Mouse (Mus musculus) heart, embryonic 11.5 days (tissue): ENCODE results near the gene Ptprcap. TPM values are rescaled to one million over a fixed set of nuclear protein-coding genes. Genes with fewer than 3 reads are reported as not detected.
"Not testable (repeated sequence)": the region's sequence is repeated elsewhere in the genome, so short reads cannot be mapped to it uniquely, and the experiment has no call there.

Source experiments
- ATAC-seq: fragments of 200-750 bp; cut with Nextera tagmentation; replicated peaks from 2 replicates; pipeline ENCODE4 v1.8.0; 2017; ENCODE audit warnings: moderate library complexity; ENCODE audit not compliant: insufficient number of reproducible peaks, low FRiP score, low TSS enrichment
- H3K27ac ChIP-seq: fragments of 300-500 bp; sonication (generic); 2 replicates; pipeline ENCODE4 v1.5.1; 2014; ENCODE audit warnings: mild to moderate bottlenecking, low read depth, low read length
- H3K27me3 ChIP-seq: fragments of 300-500 bp; sonication (generic); 2 replicates; pipeline ENCODE4 v1.6.1; 2014; ENCODE audit warnings: mild to moderate bottlenecking, low read length, mixed read lengths; ENCODE audit not compliant: control insufficient read depth, insufficient read depth
- H3K36me3 ChIP-seq: fragments of 300-500 bp; sonication (generic); 2 replicates; pipeline ENCODE4 v1.6.1; 2014; ENCODE audit warnings: mild to moderate bottlenecking, low read length, moderate library complexity, mixed read lengths; ENCODE audit not compliant: control insufficient read depth, insufficient read depth
- H3K4me1 ChIP-seq: fragments of 300-500 bp; sonication (generic); 2 replicates; pipeline ENCODE4 v1.6.1; 2014; ENCODE audit warnings: low read length; ENCODE audit not compliant: control insufficient read depth, insufficient read depth
- H3K4me2 ChIP-seq: fragments of 300-500 bp; sonication (generic); 2 replicates; pipeline ENCODE4 v1.6.1; 2014; ENCODE audit warnings: mild to moderate bottlenecking, moderate library complexity
- H3K4me3 ChIP-seq: fragments of 300-500 bp; sonication (generic); 2 replicates; pipeline ENCODE4 v1.5.1; 2014; ENCODE audit warnings: low read depth, low read length
- H3K9ac ChIP-seq: fragments of 300-500 bp; sonication (generic); 2 replicates; pipeline ENCODE4 v1.6.1; 2014; ENCODE audit warnings: mild to moderate bottlenecking, low read depth, low read length, moderate library complexity
- H3K9me3 ChIP-seq: fragments of 300-500 bp; sonication (generic); replicated peaks from 2 replicates; pipeline ENCODE4 v1.6.1; 2016; ENCODE audit warnings: low read length; ENCODE audit not compliant: control insufficient read depth
- WGBS: fragments of 180-500 bp; shearing (Covaris S2); extraction: QIAGEN DNeasy Blood & Tissue Kit; methylation state at CpG from one replicate; pipeline ENCODE4 v1.1.7; 2014; ENCODE audit not compliant: insufficient replicate concordance; 5-methylcytosine and 5-hydroxymethylcytosine counted together
- polyA plus RNA-seq: library from polyadenylated mRNA; unstranded; fragments of >200 nt; fragmentation: Nextera tagmentation; extraction: Ambion mirVana; gene quantifications from 2 replicates; pipeline ENCODE4 v1.2.1, GENCODE M21; 2014

Ptprcap gene
- polyA plus RNA-seq, 1 experiment from 2014 or later = 1.7 TPM

DNA sequence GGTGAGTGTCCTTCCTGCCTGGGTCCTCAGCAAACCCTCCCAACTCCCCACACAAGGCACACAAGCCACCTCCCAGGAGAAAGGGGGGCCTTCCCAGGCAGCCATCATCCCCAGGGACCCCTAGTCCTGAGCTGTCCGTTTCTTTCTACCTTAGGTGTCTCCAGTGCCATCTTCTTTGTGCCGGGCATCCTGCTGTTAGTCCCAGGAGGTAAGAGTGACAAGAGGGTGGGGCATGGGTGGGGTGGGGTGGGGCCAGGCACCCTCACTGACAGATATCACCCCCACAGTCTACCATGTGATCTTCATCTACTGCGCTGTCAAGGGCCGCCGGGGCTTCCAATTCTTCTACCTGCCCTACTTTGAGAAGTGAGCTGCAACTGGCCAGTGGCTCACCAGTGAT, 22.3 kb upstream of the Ptprcap start:
- no peak for ATAC-seq
- Histone ChIP-seq H3K27ac (no peak overlapping the region), H3K27me3 (no peaks in the 10 kb centered on the region), H3K9ac (no peak overlapping the region), H3K4me3 (no peak overlapping the region), H3K4me1 (peaks cover 15% of the 10 kb centered on the region), H3K36me3 (peaks cover 13% of the 10 kb centered on the region), H3K4me2 (peak overlapping the region; percentile 31), H3K9me3 (no peaks in the 10 kb centered on the region)
- WGBS = 80% methylated on average over 5 of the region's 5 CpGs

DNA sequence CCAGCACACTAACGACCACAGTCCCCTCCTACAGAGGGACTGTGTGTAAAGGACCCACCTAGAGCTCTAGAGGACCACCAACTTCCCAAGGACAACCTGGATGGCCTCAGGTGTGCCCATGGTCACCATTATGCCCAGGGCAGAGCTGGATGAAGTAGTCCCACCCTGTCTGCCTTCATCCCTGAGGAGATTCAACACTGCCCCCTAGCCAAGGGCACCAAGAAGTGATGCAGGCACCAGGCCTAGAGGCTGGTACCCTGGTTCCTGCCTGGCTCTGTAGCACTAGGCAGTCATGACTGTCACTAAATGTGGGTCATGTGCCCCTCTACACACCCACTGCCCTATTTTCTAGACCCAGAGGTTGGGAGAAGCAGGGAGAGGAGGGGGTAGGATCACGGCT, 21.6 kb upstream of the Ptprcap start:
- Histone ChIP-seq H3K4me1 (peaks cover 11% of the 10 kb centered on the region), H3K9me3 (no peaks in the 10 kb centered on the region), H3K27ac (no peak overlapping the region), H3K4me2 (no peak overlapping the region), H3K27me3 (no peaks in the 10 kb centered on the region), H3K4me3 (no peak overlapping the region), H3K9ac (no peak overlapping the region), H3K36me3 (peaks cover 13% of the 10 kb centered on the region)
- no peak for ATAC-seq
- 80% methylated on average over 2 of the region's 2 CpGs for WGBS

DNA sequence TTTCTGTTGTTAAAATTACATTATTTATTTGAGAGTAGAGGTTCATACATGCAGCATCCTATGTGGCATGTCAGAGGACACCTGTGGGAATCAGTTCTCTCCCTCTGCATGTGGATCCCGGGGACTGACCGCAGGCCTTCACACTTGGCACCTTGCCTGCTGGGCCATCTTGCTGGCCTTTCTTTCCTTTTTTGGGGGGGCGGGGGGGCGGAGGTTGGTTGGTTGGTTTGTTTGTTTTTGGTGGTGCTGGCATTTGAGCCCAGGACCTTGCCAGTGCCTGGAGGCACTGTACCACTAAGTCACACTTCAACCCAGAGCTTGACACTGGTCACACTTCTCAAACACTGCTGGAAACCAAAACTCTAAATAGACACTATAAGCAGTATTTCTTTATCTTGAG, 19.1 kb upstream of the Ptprcap start:
- 79% methylated on average over 4 of the region's 4 CpGs for WGBS
- Histone ChIP-seq H3K27me3 (no peaks in the 10 kb centered on the region), H3K36me3 (peaks cover 10% of the 10 kb centered on the region), H3K4me3 (no peak overlapping the region), H3K4me1 (peaks cover 5% of the 10 kb centered on the region; the same call in 1 of the 2 replicates), H3K9me3 (no peaks in the 10 kb centered on the region), H3K4me2 (no peak overlapping the region), H3K9ac (no peak overlapping the region), H3K27ac (no peak overlapping the region)
- no peak for ATAC-seq

DNA sequence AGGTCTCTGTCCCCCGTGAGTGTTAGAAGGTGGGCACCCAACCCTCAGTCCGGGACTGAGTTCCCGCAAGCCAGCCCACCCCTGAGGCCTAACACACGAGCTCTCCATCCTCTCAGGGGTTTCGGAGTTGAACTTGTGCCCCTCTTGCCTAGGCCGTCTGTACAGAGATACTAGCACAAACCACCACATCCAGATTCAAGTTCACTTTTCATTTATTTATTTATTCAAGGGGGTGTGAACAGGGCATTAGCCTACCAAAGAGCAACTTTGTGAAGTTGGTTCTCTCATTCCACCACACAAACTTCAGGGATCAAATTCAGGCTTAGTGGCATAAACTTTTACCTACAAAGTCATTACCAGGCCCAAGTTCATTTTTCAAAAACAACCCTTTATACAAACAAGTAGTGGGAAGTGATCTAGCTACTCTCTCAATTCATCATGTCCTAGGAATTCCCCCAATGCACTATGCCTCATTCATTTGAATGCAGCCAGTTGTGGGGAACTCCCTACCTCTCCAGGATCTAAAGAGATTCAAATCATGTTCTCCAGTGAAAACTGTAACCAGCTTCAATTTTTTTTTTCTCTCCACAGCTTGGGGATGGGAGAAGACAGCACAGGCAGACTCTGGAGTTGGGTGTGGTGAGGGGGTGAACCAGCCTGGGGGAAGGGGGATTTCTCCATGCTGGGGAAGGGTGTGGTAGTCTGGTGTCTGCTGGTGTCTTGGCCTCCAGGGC, 18.0 kb upstream of the Ptprcap start:
- not testable (repeated sequence) for H3K27me3 ChIP-seq, H3K4me3 ChIP-seq, H3K9ac ChIP-seq, H3K4me2 ChIP-seq, H3K27ac ChIP-seq, H3K4me1 ChIP-seq, H3K36me3 ChIP-seq, H3K9me3 ChIP-seq, ATAC-seq
- WGBS = 75% methylated on average over 6 of the region's 6 CpGs

DNA sequence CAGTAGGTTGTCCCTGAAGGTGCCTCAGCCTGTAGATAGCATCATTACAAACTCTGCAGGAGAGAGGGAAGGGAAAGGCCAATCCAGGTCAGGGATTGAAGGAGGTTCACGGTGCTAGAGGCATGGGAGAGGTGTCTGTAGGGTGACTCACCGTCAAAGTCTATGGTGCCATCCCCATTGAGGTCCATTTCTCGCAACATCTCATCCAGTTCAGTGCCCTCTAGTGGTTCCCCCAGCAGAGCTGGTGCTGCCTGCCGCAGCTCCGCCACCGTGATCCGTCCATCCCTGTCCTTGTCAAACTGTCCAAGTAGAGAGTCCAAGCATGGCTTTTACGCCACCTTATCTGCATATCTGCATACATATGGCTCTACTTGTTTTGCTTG, 17.4 kb upstream of the Ptprcap start:
- H3K27me3 ChIP-seq, H3K36me3 ChIP-seq, H3K9ac ChIP-seq, H3K9me3 ChIP-seq, H3K27ac ChIP-seq, H3K4me3 ChIP-seq, H3K4me2 ChIP-seq, H3K4me1 ChIP-seq: not testable (repeated sequence)
- 18% methylated on average over 8 of the region's 8 CpGs for WGBS
- peak; percentile 46; the same call in 1 of the 2 replicates for ATAC-seq

DNA sequence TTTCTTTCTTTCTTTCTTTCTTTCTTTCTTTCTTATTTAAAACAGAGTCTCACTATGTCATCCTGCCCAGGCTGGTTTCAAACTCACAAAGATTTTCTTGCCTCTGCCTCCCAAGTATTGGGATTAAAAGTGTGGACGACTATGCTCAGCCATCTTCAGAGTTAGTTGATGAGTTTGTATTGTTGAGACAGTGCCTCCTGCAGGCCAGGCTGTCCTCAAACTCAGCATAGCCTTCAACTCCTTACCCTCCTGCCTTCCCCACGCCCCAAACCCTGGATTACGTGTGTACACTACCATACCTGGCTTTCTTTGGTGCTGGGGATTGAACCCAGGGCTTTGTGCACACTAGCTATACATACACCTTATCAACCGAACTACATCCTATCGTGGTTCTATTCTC, 16.9 kb upstream of the Ptprcap start:
- Histone ChIP-seq H3K9ac (no peak overlapping the region), H3K27ac (no peak overlapping the region), H3K4me2 (no peak overlapping the region), H3K9me3 (no peaks in the 10 kb centered on the region), H3K36me3 (peaks cover 10% of the 10 kb centered on the region), H3K27me3 (no peaks in the 10 kb centered on the region), H3K4me3 (no peak overlapping the region), H3K4me1 (no peaks in the 10 kb centered on the region)
- ATAC-seq = no peak
- 76% methylated on average over 5 of the region's 5 CpGs for WGBS

DNA sequence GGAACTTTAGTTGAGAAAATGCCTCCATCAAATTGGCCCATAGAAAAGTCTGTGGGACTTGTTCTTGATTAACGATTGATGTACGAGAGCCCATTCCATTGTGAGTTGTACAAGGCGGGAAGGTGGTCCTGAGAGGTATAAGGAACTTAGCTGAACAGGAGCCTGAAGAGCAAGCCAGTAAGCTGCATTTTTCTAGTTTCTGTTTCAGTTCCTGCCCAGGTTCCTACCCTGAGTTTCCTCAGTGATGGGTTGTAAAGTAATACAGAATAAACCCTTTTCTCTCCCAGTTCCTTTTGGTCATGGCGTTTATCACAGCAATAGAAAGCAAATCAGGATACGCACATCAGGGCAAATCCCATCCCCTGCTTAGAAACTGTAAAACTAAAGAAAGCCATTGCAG, 15.5 kb upstream of the Ptprcap start:
- Histone ChIP-seq H3K4me3 (no peak overlapping the region), H3K4me2 (no peak overlapping the region), H3K36me3 (no peaks in the 10 kb centered on the region; the same call in 1 of the 2 replicates), H3K27me3 (no peaks in the 10 kb centered on the region), H3K27ac (no peak overlapping the region), H3K4me1 (no peaks in the 10 kb centered on the region), H3K9me3 (no peaks in the 10 kb centered on the region), H3K9ac (no peak overlapping the region)
- WGBS = 80% methylated on average over 5 of the region's 5 CpGs
- no peak for ATAC-seq

DNA sequence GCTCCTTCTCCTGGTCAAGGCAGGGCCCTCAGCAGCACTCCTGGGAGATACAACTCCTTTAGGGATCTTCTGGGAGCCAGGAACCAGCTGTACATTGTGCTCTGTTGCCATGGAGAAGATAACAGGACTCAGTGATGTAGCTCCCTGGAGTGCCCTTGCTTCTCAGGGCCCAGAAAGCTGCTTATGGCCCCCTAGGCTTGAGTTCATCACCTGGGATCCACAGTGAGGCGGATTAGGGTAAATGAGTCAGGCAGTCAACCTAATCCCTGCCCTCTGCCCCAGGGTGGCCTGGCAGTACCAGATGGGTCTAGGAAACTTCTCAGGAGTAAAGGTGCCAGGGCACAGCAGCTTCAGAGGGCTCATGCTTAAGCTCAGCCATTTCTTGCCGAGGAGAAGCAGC, 14.0 kb upstream of the Ptprcap start, which contains the start of gene Gpr152:
Gene Gpr152 (plus strand): TSS at position 342 of the 400 bp plus-strand sequence.
- Histone ChIP-seq H3K27ac (no peak within 1 kb of the TSS), H3K9me3 (no peaks in the 10 kb centered on the region), H3K4me1 (no peaks in the 10 kb centered on the region), H3K9ac (no peak within 1 kb of the TSS; the same call in 1 of the 2 replicates), H3K27me3 (no peaks in the 10 kb centered on the region), H3K4me3 (no peak within 1 kb of the TSS), H3K4me2 (no peak within 1 kb of the TSS), H3K36me3 (no peaks in the 10 kb centered on the region)
- WGBS = 74% methylated on average over 2 of the region's 2 CpGs
- ATAC-seq = no peak

DNA sequence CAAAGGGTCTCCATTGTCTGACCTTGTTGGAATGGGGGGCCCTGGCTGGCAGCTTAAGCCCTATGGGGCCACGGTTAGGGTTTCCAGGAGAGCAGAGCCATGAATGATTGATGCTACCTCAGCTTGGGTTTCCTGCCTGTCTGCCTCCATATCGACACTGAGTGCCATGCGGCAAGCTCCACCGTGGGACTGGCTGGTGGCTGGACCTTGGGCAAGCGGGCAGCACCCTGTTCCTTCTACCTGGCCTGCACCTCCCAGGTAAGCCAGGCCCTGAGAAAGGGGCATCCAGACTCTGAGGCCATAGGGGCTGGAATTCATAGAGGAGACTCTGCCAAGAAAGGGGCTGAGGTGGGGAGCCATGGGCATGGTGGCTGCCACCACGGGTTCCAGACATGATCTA, 13.3 kb upstream of the Ptprcap start:
- Histone ChIP-seq H3K9me3 (no peaks in the 10 kb centered on the region), H3K4me2 (no peak overlapping the region), H3K4me1 (no peaks in the 10 kb centered on the region), H3K4me3 (no peak overlapping the region), H3K27ac (no peak overlapping the region), H3K36me3 (no peaks in the 10 kb centered on the region), H3K27me3 (no peaks in the 10 kb centered on the region), H3K9ac (no peak overlapping the region; the same call in 1 of the 2 replicates)
- no peak for ATAC-seq
- 72% methylated on average over 6 of the region's 6 CpGs for WGBS
